Mouse (Mus musculus) limb, embryonic 11.5 days (tissue): ENCODE data around the gene Dbn1. TPM values are rescaled to one million over a fixed set of nuclear protein-coding genes. Genes with fewer than 3 reads are reported as not detected.
A peak's percentile ranks its signal among the peaks of the same experiment; 100 is the strongest.

Experiments used
- ATAC-seq: fragments of 200-750 bp; cut with Nextera tagmentation; 2 replicates; pipeline ENCODE4 v1.8.0; 2017; ENCODE audit warnings: low read depth; ENCODE audit not compliant: insufficient number of reproducible peaks, low FRiP score, low TSS enrichment
- DNase-seq: peaks from one replicate; pipeline ENCODE4 v3.0.0-alpha.2; 2015; ENCODE audit warnings: low spot score
- H3K27ac ChIP-seq: fragments of 300-500 bp; sonication (generic); replicated peaks from 2 replicates; pipeline ENCODE4 v1.5.1; 2014; ENCODE audit warnings: low read depth, mild to moderate bottlenecking, low read length
- H3K27me3 ChIP-seq: fragments of 300-500 bp; sonication (generic); 2 replicates; pipeline ENCODE4 v1.6.1; 2014; ENCODE audit warnings: mild to moderate bottlenecking, low read length, mixed read lengths; ENCODE audit not compliant: control insufficient read depth, insufficient read depth
- H3K36me3 ChIP-seq: fragments of 300-500 bp; sonication (generic); 2 replicates; pipeline ENCODE4 v1.6.1; 2014; ENCODE audit warnings: mild to moderate bottlenecking, low read length, moderate library complexity, mixed read lengths; ENCODE audit not compliant: control insufficient read depth, insufficient read depth
- H3K4me1 ChIP-seq: fragments of 300-500 bp; sonication (generic); 2 replicates; pipeline ENCODE4 v1.6.1; 2014; ENCODE audit warnings: low read length, mixed read lengths; ENCODE audit not compliant: control insufficient read depth, insufficient read depth
- H3K4me2 ChIP-seq: fragments of 300-500 bp; sonication (generic); 2 replicates; pipeline ENCODE4 v1.6.1; 2014; ENCODE audit warnings: low read depth, mild to moderate bottlenecking, moderate library complexity; ENCODE audit not compliant: severe bottlenecking
- H3K4me3 ChIP-seq: fragments of 300-500 bp; sonication (generic); 2 replicates; pipeline ENCODE4 v1.5.1; 2014; ENCODE audit warnings: low read depth, low read length
- H3K9ac ChIP-seq: fragments of 300-500 bp; sonication (generic); 2 replicates; pipeline ENCODE4 v1.6.1; 2014; ENCODE audit warnings: mild to moderate bottlenecking, low read length
- H3K9me3 ChIP-seq: fragments of 300-500 bp; sonication (generic); 2 replicates; pipeline ENCODE4 v1.6.1; 2016; ENCODE audit warnings: low read length; ENCODE audit not compliant: control insufficient read depth
- WGBS: fragments of 180-500 bp; shearing (Covaris S2); extraction: QIAGEN DNeasy Blood & Tissue Kit; methylation state at CpG from one replicate; pipeline ENCODE4 v1.1.7; 2014; 5-methylcytosine and 5-hydroxymethylcytosine counted together
- polyA plus RNA-seq: library from polyadenylated mRNA; unstranded; fragments of >200 nt; fragmentation: Nextera tagmentation; extraction: Ambion mirVana; gene quantifications from 2 replicates; pipeline ENCODE4 v1.2.1, GENCODE M21; 2014

Dbn1 gene
- polyA plus RNA-seq, 1 experiment from 2014 or later, result 299 TPM

GRCm38 (mm10) chr13:55471819-55472131, 16.1 kb downstream of the Dbn1 start:
- no peaks in the 10 kb centered on the region for H3K27me3 ChIP-seq
- WGBS, result 0% methylated on average over 29 of the region's 31 CpGs

DNA sequence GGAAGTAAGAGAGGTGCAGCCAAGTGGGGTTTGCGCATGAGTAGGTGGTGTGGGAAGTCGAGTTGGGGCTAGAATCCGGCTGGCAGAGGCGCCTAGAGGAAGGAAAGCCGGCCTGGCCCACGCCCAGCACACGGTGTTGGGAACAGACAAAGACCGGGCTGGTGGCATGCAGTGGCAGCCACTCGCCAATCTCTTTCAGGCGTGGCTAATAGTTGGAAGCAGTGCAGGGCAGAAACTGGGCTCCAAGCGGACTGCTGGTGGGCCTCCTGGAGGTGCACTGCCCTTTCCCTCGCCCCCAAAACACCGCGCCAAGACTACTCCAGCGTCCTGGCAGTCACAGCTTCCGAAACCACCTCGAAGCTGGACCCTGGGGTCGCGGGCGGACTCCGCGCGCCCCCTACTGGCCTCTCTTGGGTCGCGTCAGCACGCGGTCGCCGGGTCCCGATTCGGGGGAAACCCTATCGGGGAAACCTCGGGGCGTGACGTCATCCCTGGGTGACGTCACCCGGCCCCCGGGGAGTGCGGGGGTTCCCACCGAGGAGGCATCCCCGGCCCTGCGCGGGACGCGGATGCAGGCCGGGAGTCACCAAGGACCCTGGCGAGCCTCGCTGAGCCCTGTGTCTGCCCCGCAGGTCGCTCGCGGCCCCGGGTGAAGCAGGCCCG, 16.6 kb downstream of the Dbn1 start:
- H3K36me3 ChIP-seq, result peaks cover 14% of the 10 kb centered on the region
- 2% methylated on average over 53 of the region's 54 CpGs for WGBS
- DNase-seq (peak; percentile 98), ATAC-seq (peak; percentile 70)
- H3K27ac ChIP-seq, result no peak overlapping the region
- H3K4me3 ChIP-seq, result peak overlapping the region; percentile 58
- H3K9me3 ChIP-seq, result no peaks in the 10 kb centered on the region
- peaks cover 15% of the 10 kb centered on the region; the same call in 1 of the 2 replicates for H3K4me1 ChIP-seq
- H3K27me3 ChIP-seq, result no peaks in the 10 kb centered on the region
- H3K9ac ChIP-seq, result peak overlapping the region; percentile 80
- H3K4me2 ChIP-seq, result peak overlapping the region; percentile 100

More at GRCm38 (mm10) chr13:55471819-55472131, 16.1 kb downstream of the Dbn1 start:
- ATAC-seq (peak; percentile 15; the same call in 1 of the 2 replicates), DNase-seq (no peak)
- no peaks in the 10 kb centered on the region for H3K9me3 ChIP-seq
- peak overlapping the region; percentile 80 for H3K9ac ChIP-seq
- H3K4me2 ChIP-seq, result peak overlapping the region; percentile 100
- H3K36me3 ChIP-seq, result peaks cover 17% of the 10 kb centered on the region
- peak overlapping the region; percentile 80; the same call in 1 of the 2 replicates for H3K27ac ChIP-seq
- peak overlapping the region; percentile 58 for H3K4me3 ChIP-seq
- H3K4me1 ChIP-seq, result peaks cover 15% of the 10 kb centered on the region; the same call in 1 of the 2 replicates

DNA sequence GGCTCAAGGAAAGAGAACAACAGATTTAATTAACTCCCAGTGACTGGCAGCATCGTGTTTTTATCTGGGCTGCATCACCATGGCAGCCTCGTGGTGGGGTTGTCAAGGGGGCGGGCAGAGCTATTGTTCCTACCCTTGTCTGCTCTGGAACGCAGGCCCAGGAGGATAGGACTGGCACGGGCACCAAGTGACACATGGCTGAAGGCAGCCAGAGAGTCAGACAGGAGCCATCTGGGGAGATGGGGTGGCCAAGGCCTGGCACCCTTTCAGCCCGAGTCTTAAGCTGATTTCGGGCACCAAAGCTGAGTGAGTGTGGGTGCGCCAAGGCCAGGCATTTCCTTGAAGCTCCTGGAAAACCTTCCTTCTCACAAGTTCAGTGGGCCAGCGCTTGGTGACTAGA, 17.5 kb downstream of the Dbn1 start:
- ATAC-seq (no peak), DNase-seq (no peak)
- peaks cover 10% of the 10 kb centered on the region for H3K36me3 ChIP-seq
- WGBS, result 81% methylated on average over 9 of the region's 9 CpGs
- no peak overlapping the region for H3K4me2 ChIP-seq
- H3K27ac ChIP-seq, result no peak overlapping the region
- no peak overlapping the region for H3K4me3 ChIP-seq
- H3K27me3 ChIP-seq, result no peaks in the 10 kb centered on the region
- H3K9me3 ChIP-seq, result no peaks in the 10 kb centered on the region; the same call in 1 of the 2 replicates
- H3K9ac ChIP-seq, result no peak overlapping the region
- peaks cover 23% of the 10 kb centered on the region for H3K4me1 ChIP-seq

DNA sequence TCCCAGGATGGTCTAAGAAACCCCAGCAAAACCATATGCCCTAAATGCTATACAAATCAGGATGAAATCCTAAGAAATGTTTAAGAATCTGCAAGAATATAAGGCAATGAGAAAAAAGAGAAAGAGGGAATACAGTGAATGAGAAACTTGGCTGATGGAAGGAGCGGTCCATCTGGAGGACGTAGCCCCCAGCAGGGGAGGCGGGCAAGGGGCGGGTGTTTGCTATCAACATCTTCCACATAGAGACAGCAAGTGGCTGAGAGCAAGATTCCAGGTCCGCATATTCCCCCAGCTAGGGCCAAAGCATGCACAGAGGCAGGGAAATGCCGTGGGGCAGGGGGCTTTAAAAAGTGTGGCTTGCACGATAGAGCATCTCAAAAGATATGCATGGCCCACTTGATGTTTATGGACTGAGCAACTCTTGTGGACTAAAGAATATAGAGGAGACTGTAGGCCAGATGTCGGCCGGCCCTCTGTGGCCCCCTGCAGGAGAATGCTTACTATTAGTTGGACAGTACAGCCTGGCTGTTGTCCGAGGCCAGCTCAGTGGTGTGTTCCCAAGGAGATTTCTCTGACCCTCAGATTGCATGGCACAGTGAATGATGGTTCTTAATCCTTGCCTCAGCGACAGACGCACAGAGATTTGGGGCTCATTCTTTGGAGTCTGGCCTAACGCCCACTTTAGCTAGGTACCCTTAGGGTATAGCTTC, 18.9 kb downstream of the Dbn1 start:
- no peak for ATAC-seq
- H3K9ac ChIP-seq, result no peak overlapping the region
- no peaks in the 10 kb centered on the region for H3K36me3 ChIP-seq
- no peaks in the 10 kb centered on the region for H3K27me3 ChIP-seq
- DNase-seq, result peak; percentile 58
- WGBS, result 56% methylated on average over 13 of the region's 13 CpGs
- no peaks in the 10 kb centered on the region; the same call in 1 of the 2 replicates for H3K9me3 ChIP-seq
- H3K27ac ChIP-seq, result no peak overlapping the region
- no peak overlapping the region for H3K4me3 ChIP-seq
- peaks cover 34% of the 10 kb centered on the region for H3K4me1 ChIP-seq
- H3K4me2 ChIP-seq, result no peak overlapping the region

GRCm38 (mm10) chr13:55465830-55466440, 22.0 kb downstream of the Dbn1 start:
- WGBS, result 82% methylated on average over 5 of the region's 5 CpGs
- Histone ChIP-seq H3K27me3 (no peaks in the 10 kb centered on the region), H3K4me3 (no peak overlapping the region), H3K4me1 (peaks cover 26% of the 10 kb centered on the region), H3K27ac (no peak overlapping the region), H3K4me2 (no peak overlapping the region), H3K36me3 (no peaks in the 10 kb centered on the region), H3K9me3 (no peaks in the 10 kb centered on the region; the same call in 1 of the 2 replicates), H3K9ac (no peak overlapping the region)
- no peak for ATAC-seq
- no peak for DNase-seq

DNA sequence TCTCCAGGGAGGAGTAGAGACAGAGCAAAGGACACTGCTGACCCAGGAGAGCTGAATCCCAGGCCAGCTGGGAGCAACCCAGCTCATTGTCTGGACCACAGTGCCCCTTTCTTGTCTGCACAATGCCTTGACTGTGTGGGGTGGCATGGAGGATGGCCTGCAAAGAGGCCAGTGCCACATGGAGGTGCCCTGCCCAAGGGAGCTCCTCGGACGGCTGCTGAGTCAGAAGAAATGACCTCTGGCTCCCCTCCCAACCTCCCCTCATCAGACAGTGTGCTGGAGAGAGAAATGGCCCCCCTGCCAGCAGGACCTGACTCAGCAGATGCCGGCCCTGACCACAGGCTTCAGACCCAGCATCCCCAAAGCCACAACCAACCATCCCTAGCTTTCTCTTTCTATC, 22.7 kb downstream of the Dbn1 start:
- no peak overlapping the region for H3K27ac ChIP-seq
- H3K4me3 ChIP-seq, result peak overlapping the region; percentile 71; the same call in 1 of the 2 replicates
- peak overlapping the region; percentile 96 for H3K4me2 ChIP-seq
- no peak for DNase-seq
- H3K27me3 ChIP-seq, result no peaks in the 10 kb centered on the region
- whole genome bisulfite sequencing, result 22% methylated on average over 3 of the region's 3 CpGs
- no peak for ATAC-seq
- peaks cover 24% of the 10 kb centered on the region for H3K4me1 ChIP-seq
- peak overlapping the region; percentile 79; the same call in 1 of the 2 replicates for H3K9ac ChIP-seq
- H3K36me3 ChIP-seq, result no peaks in the 10 kb centered on the region
- H3K9me3 ChIP-seq, result no peaks in the 10 kb centered on the region; the same call in 1 of the 2 replicates

DNA sequence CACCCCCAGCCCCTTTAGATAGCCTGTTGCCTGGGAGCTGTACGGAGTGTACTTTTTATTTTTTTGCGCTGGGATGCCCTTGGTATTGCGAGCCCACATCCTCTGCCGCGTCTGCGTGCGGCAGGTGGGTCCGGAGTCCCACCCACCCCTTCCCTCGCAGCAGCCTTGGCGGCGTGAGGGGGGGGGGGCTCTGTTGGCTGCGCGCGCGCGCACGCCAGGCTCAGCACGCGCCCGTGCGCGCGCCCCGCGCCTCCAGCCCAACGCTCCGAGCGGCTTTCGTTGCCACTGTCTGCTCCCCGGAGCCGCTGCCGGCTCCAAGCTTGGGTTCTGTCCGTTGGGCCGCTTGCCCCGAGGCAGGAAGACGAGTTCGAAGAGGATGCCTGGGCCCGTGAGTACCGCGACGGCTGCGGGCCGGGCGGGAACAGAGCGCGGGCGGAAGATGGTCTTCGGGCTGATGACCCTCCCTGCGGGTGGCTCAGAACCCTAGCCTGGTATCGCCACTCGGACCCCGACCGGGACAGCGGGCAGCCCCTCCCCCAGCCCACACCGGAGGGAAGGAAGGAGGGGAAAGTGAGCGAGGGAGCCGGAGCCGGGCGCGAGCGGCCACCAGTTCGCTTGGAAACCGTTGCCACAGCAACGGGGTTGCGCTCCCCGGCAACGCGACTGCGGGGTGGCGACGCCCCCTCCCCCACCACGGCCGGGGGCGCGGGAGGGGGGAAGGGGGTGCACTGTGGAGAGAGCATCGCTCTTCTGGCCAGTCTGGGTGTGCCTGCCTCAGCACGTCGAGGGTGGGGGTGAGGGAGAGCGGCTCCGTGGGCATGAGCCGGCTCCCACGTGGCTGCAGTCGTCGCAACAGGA, 23.7 kb downstream of the Dbn1 start, which contains the start of gene Prr7:
Gene Prr7, plus strand, starts transcription at position 241 of the 858 bp plus-strand sequence.
- peak within 1 kb of the TSS; percentile 65; the same call in 1 of the 2 replicates for H3K27ac ChIP-seq
- H3K4me1 ChIP-seq, result peaks cover 24% of the 10 kb centered on the region
- no peaks in the 10 kb centered on the region; the same call in 1 of the 2 replicates for H3K9me3 ChIP-seq
- peak within 1 kb of the TSS; percentile 71 for H3K4me3 ChIP-seq
- peaks cover 8% of the 10 kb centered on the region; the same call in 1 of the 2 replicates for H3K36me3 ChIP-seq
- peak within 1 kb of the TSS; percentile 79 for H3K9ac ChIP-seq
- H3K27me3 ChIP-seq, result no peaks in the 10 kb centered on the region
- ATAC-seq (peak; percentile 53), DNase-seq (peak; percentile 78)
- WGBS, result under 1% methylated on average over 81 of the region's 84 CpGs
- H3K4me2 ChIP-seq, result peak within 1 kb of the TSS; percentile 96
